Mouse (Mus musculus): ENCODE data around the gene Obp2b. TPM values are rescaled to one million over a fixed set of nuclear protein-coding genes. Genes with fewer than 3 reads are reported as not detected.

Obp2b gene
- polyA plus RNA-seq, 2 experiments: not detected

DNA sequence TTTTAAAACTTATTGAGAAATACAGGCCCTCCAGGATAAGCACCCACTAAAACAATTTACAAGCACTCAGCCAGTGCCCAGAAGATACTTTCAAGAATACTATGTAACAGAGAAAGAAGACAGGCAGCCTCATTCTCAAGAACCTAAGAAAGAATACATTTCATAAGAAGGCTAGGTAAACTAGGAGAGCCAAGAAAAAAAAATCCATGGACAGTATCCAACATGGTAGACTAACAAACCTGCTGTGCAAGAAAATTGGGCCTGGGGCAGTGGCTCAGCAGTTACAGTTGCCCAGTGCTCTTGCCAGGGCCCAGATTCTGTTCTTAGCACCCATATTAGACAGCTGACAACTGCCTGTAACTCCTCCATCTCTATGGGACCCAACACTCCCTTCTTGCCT is 19.6 kb upstream of the Obp2b start:
- H3K4me1 ChIP-seq (ENCODE audit: control insufficient read depth, insufficient read depth, low read length): no peaks in the 10 kb centered on the region
- H3K27me3 ChIP-seq (ENCODE audit: control insufficient read depth, insufficient read depth, low read length): no peaks in the 10 kb centered on the region
- H3K4me2 ChIP-seq (replicated peaks; ENCODE audit: low read depth, low read length, severe bottlenecking): no peak overlapping the region
- DNase-seq (ENCODE audit: low spot score): no peak
- no peak overlapping the region for H3K9ac ChIP-seq (ENCODE audit: low read depth, low read length, severe bottlenecking)
- no peak overlapping the region for H3K27ac ChIP-seq (replicated peaks; ENCODE audit: low read depth, low read length)
- no peak for ATAC-seq (ENCODE audit: low FRiP score, low read depth)
- TF ChIP-seq POLR2A (IDR thresholded peaks at IDR 0.05; ENCODE audit: borderline replicate concordance, extremely low read depth, insufficient read depth, insufficient read length): no peak
- H3K9me3 ChIP-seq (ENCODE audit: control insufficient read depth, low read length): no peaks in the 10 kb centered on the region
- H3K36me3 ChIP-seq (ENCODE audit: control insufficient read depth, insufficient read depth, low read length): no peaks in the 10 kb centered on the region
- H3K4me3 ChIP-seq (replicated peaks; ENCODE audit: low read length): no peak overlapping the region

DNA sequence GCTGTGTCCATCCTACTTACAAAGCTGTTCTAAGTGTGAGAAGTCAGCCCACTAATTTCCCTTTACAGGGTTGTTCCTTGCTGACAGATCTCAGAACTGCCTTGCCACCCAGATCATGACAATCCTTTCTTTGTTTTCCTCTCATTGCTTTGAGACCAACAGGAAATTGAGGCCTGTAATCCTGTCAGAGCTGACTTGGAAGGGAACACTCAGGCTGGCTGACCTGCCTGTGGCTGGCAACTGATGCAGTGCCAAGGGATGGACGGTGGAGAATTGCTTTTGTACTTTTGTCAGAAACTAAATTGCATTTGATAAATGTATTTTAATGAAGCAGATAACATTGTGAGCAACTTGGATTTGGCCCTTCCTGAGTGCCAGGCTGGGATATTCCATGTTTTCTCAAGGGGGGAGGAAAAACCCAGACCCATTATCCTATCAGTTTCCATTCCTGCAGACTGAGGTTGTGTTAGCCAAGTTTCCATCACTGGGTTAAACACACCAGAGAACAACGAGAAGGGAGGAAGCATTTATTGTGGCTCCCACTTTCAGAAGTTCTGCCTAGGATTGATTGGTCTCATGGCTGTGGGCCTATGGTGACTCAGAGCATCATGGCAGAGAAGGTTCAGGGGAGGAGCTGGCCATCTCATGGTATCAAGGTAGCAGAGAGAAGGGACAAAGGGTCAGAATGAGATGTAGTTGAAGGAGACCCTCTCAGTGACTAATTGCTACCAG is 3.4 kb upstream of the Obp2b start:
- Histone ChIP-seq H3K9me3 (ENCODE audit: control insufficient read depth, low read length) (no peaks in the 10 kb centered on the region), H3K4me3 (replicated peaks; ENCODE audit: low read length) (no peak overlapping the region), H3K36me3 (ENCODE audit: control insufficient read depth, insufficient read depth, low read length) (no peaks in the 10 kb centered on the region), H3K27me3 (ENCODE audit: control insufficient read depth, insufficient read depth, low read length) (no peaks in the 10 kb centered on the region), H3K4me2 (replicated peaks; ENCODE audit: low read depth, low read length, severe bottlenecking) (no peak overlapping the region), H3K4me1 (ENCODE audit: control insufficient read depth, insufficient read depth, low read length) (no peaks in the 10 kb centered on the region), H3K9ac (ENCODE audit: low read depth, low read length, severe bottlenecking) (no peak overlapping the region), H3K27ac (replicated peaks; ENCODE audit: low read depth, low read length) (no peak overlapping the region)
- WGBS: 55% methylated on average over 2 of the region's 2 CpGs
- ATAC-seq (ENCODE audit: low FRiP score, low read depth) (no peak), DNase-seq (ENCODE audit: low spot score) (no peak)
- TF ChIP-seq POLR2A (IDR thresholded peaks at IDR 0.05; ENCODE audit: borderline replicate concordance, extremely low read depth, insufficient read depth, insufficient read length): no peak

DNA sequence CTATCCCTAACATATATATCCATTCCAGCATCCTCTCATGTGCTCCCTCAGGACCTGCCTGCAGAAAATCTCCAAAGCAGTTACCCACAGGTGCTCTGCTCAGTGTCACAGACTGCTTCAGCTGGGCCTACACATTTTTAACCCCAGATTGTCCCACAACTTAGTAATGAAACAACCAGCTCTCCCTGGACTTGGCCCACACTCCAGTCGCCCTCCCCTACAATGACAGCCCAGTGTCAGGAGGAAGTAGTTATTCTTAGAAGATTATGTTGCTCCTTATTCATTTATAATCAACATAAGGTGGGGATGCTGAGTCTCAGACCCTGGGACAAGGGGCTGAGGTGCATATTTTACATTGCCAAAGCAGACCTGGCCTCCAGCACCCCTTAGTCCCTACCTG is 4.9 kb downstream of the Obp2b start:
- Histone ChIP-seq H3K27me3 (ENCODE audit: control insufficient read depth, insufficient read depth, low read length) (no peaks in the 10 kb centered on the region), H3K36me3 (ENCODE audit: control insufficient read depth, insufficient read depth, low read length) (no peaks in the 10 kb centered on the region), H3K4me3 (replicated peaks; ENCODE audit: low read length) (no peak overlapping the region), H3K9me3 (ENCODE audit: control insufficient read depth, low read length) (no peaks in the 10 kb centered on the region), H3K27ac (replicated peaks; ENCODE audit: low read depth, low read length) (no peak overlapping the region), H3K4me2 (replicated peaks; ENCODE audit: low read depth, low read length, severe bottlenecking) (no peak overlapping the region), H3K4me1 (ENCODE audit: control insufficient read depth, insufficient read depth, low read length) (no peaks in the 10 kb centered on the region), H3K9ac (ENCODE audit: low read depth, low read length, severe bottlenecking) (no peak overlapping the region)
- no peak for TF ChIP-seq POLR2A (IDR thresholded peaks at IDR 0.05; ENCODE audit: borderline replicate concordance, extremely low read depth, insufficient read depth, insufficient read length)
- 66% methylated on average over 1 of the region's 1 CpGs for WGBS
- DNase-seq (ENCODE audit: low spot score) (no peak), ATAC-seq (ENCODE audit: low FRiP score, low read depth) (no peak)

DNA sequence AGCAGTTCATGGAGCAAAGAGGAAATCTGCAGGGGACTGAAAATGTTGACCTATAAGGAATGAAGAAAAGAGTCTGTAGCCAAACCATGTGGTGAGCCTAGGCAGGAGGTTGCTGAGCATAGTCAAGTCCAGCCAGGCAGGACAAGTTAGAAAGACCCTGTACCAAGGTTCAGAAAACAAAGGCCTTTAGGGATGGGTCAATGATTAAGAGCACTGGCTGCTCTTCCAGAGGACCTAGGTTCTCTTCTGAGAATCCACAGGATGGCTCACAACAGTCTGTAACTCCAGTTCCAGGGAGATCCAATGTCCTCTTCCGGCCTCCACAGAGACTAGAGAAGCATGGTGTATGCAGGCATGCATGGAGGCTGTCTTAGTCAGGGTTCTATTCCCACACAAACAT is 17.4 kb downstream of the Obp2b start:
- Histone ChIP-seq H3K4me3 (replicated peaks; ENCODE audit: low read length) (no peak overlapping the region), H3K36me3 (ENCODE audit: control insufficient read depth, insufficient read depth, low read length) (no peaks in the 10 kb centered on the region), H3K9me3 (ENCODE audit: control insufficient read depth, low read length) (no peaks in the 10 kb centered on the region), H3K27me3 (ENCODE audit: control insufficient read depth, insufficient read depth, low read length) (no peaks in the 10 kb centered on the region), H3K4me1 (ENCODE audit: control insufficient read depth, insufficient read depth, low read length) (no peaks in the 10 kb centered on the region), H3K9ac (ENCODE audit: low read depth, low read length, severe bottlenecking) (no peak overlapping the region), H3K4me2 (replicated peaks; ENCODE audit: low read depth, low read length, severe bottlenecking) (no peak overlapping the region), H3K27ac (replicated peaks; ENCODE audit: low read depth, low read length) (no peak overlapping the region)
- no peak for DNase-seq (ENCODE audit: low spot score)
- no peak for ATAC-seq (ENCODE audit: low FRiP score, low read depth)
- WGBS: 89% methylated on average over 1 of the region's 1 CpGs
- TF ChIP-seq POLR2A (IDR thresholded peaks at IDR 0.05; ENCODE audit: borderline replicate concordance, extremely low read depth, insufficient read depth, insufficient read length): no peak

DNA sequence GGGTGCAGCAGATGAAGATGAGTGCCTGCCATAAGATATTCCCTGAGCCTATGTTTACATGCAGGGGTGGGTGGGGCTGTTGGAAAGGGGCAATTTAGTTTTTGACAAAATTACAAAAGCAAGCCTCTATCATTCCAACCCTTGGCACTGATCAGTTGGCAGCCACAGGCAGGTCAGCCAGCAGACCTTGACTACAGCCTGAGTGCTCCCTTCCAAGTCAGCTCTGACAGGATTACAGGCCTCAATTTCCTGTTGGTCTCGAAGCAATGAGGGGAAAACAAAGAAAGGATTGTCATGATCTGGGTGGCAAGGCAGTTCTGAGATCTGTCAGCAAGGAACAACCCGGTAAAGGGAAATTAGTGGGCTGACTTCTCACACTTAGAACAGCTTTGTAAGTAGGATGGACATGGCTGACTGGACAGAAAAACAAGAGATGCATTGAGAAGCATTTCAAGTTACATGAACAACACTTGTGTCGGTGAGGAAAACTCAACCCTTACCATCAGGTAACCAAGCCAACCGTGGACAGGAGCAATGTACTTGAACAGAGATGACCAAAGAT is 21.3 kb downstream of the Obp2b start:
- Histone ChIP-seq H3K4me1 (ENCODE audit: control insufficient read depth, insufficient read depth, low read length) (no peaks in the 10 kb centered on the region), H3K9ac (ENCODE audit: low read depth, low read length, severe bottlenecking) (no peak overlapping the region), H3K36me3 (ENCODE audit: control insufficient read depth, insufficient read depth, low read length) (no peaks in the 10 kb centered on the region), H3K27ac (replicated peaks; ENCODE audit: low read depth, low read length) (no peak overlapping the region), H3K4me3 (replicated peaks; ENCODE audit: low read length) (no peak overlapping the region), H3K9me3 (ENCODE audit: control insufficient read depth, low read length) (no peaks in the 10 kb centered on the region), H3K4me2 (replicated peaks; ENCODE audit: low read depth, low read length, severe bottlenecking) (no peak overlapping the region), H3K27me3 (ENCODE audit: control insufficient read depth, insufficient read depth, low read length) (no peaks in the 10 kb centered on the region)
- DNase-seq (ENCODE audit: low spot score): no peak
- 57% methylated on average over 4 of the region's 4 CpGs for WGBS
- no peak for ATAC-seq (ENCODE audit: low FRiP score, low read depth)
- TF ChIP-seq POLR2A (IDR thresholded peaks at IDR 0.05; ENCODE audit: borderline replicate concordance, extremely low read depth, insufficient read depth, insufficient read length): no peak
